Mouse (Mus musculus) right cerebral cortex, postnatal 4 days (tissue): ENCODE results near the gene Sppl3.
A peak's percentile ranks its signal among the peaks of the same experiment; 100 is the strongest.

Experiments
- DNase-seq: peaks from one replicate; pipeline ENCODE4 v3.0.0-alpha.2; 2022

Sppl3 gene

DNA sequence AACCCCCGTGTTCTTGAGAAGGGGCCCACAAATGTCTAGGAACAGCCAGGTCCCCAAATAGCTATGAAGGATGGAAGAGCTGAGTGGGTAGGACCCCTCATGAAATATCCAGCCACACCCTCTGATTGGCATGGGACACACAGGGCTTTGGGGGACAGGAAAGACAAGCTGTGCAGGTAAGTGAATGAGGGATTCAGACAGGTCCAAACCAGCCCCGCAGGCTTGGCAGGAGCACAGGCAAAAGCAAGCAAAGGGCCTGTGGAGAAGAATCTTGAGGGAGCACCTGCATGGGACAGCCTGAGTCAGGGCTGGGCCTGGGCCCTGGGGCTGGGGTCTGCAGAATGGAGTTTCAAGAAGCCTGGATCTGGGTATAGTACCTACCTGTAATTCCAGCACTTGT lies 10.4 kb upstream of the Sppl3 start:
- no peak for DNase-seq

DNA sequence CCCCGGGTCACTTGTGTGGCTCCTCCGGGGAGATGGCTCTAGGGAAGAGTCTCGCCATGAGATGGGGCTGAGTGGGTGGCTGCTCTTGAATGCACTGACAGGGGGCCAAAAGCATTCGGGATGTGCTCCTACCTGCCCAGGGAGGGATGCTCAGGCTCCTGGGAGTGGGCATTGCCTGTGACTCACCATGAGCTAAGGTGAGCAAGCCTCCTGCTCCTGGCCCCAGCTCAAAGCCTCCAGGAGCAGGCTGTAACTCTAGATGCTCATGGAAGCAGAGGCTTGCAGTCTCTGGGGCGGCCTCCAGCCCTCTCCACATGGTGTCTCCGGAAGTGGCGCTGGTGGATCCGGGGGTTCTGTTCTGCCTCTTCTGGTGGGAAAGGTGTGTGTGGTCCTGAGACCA lies 9.5 kb upstream of the Sppl3 start:
- DNase-seq: no peak

DNA sequence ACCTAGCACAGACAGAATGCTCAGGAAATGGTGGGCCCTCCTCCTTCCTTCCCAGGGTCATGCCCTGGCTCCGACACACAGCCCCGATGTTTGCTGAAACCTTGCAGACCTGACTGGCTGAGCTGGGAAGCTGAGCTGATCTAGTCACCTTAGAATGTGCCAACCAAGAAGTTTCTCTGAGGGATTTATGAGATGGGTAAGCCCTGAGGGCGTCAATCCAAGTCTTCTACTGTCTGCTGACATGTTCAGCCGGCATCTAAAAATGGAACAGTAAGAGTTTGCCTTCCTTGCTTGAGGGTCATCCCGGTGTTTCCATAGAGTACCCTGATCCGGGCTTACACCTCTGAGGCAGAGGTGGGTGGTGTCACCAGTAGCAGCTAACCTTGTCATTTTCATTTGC lies 8.2 kb upstream of the Sppl3 start:
- DNase-seq: no peak

DNA sequence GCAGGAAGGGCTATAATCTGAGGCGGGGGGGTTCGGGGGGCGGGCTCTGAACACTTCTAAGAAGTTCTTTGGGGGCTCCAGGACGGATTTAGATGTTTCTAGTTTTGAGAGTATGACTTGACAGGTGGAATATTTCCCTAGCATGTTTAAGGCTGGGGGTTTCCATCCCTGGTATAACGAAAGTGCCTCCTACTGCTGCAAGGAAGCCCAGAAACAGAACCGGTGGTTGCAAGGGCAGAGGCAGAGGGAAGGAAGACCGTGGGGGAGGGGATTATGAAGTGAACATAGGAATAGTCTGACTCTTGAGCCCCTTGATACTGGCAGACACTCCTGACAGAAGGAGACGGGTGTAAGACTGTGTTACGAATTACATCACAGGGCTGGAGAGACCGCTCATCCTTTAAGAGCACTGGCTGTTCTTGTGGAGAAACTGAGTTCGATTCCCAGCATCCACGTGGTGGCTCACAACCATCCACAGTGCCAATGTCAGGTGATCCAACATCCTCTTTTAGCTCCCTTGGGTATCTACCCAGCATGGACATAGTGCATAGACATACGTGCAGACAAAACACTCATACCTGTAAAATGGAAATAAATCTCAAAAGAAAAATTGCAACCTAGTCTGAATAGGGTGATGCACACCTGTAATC lies 7.6 kb upstream of the Sppl3 start:
- DNase-seq: no peak

- DNase-seq: no peak
These were observed 3.2 kb upstream of the Sppl3 start for GRCm38 (mm10) chr5:115007768-115008167.

- no peak for DNase-seq
These were observed 2.6 kb upstream of the Sppl3 start for GRCm38 (mm10) chr5:115008307-115008706.

- DNase-seq: no peak
These were observed 1.8 kb upstream of the Sppl3 start for GRCm38 (mm10) chr5:115009143-115009542.

GRCm38 (mm10) chr5:115009961-115010360 lies 976 bp upstream of the Sppl3 start:
- no peak for DNase-seq

GRCm38 (mm10) chr5:115011217-115011518 lies 231 bp downstream of the Sppl3 start:
- DNase-seq: no peak

DNA sequence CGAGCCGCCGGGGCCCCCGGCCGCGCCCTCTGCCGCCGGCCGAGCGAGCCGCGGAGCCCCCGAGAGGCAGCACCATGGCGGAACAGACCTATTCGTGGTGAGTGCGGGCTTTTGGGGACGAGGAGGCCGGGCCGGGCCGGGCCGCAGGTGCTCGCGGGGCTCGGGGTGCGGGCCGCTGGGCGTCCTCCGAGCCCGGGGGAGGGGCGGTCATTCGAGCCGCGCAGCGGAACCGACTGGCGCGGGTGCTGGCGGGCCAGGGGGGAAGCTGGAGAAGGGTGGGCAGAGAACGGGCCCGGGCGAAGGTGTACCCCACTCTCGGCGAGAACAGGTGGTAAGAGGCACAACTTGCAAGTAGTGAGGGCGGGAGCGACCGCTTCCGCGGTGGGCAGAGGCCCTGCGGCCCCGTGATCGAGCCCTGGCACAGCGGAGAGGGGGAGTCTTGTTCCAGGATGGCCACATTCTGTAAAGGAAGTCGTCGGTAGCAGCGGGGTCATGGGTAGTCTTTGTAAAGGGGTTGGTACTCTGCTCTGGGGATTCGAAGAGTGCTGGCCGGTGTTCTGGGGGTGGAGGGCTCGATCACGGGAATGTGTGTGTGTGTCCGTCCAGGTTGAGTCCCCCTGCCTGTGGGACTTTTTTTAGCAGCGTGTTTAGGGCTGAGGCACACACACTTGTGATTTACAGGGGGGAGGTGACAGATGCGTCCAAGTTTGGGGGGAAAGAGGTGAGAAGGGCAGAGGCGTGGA lies 753 bp downstream of the Sppl3 start:
- peak; percentile 47 for DNase-seq

- no peak for DNase-seq
These were observed 2.5 kb downstream of the Sppl3 start for GRCm38 (mm10) chr5:115013436-115013835.

DNA sequence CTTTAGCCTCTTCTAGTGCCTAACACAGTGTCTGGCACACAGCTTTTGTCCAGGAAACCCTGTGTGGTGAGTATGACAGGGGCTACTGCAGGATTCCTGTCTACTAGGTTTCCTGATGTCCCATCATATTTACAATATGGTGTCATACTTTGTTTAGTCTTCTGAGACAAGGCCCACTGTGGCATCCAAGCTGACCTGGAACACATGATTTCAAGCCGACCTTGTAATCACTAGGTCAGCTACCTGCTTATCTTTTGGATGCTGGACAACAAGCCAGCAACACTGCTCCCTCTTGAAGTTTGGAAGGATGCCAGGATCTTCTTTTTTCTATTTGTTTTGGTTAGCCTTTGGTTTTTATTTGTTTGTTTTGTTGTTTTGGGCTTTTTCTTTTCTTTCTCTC lies 3.6 kb downstream of the Sppl3 start:
- no peak for DNase-seq

- no peak for DNase-seq
These were observed 4.2 kb downstream of the Sppl3 start for GRCm38 (mm10) chr5:115015121-115015520.

DNA sequence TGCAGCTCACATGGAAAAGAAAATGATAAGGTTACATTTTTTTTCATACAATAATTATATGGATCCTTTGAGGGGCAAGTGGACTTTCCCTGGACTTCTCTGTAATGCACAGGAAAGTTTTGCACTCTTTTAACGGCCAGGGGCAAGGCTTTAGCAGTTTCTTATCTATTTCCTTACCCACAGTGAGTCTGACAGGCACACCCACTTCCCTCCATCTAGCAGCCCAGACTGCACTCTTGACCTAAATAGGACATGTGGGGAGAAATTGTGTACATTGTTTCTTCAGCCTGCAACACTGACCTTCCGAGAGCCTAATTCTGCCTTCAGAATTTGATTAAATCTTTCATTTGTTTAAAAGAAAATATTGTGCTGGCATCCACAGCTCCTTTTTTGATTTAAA lies 7.3 kb downstream of the Sppl3 start:
- no peak for DNase-seq

- no peak for DNase-seq
These were observed 7.9 kb downstream of the Sppl3 start for GRCm38 (mm10) chr5:115018813-115019212.

- no peak for DNase-seq
These were observed 11.1 kb downstream of the Sppl3 start for GRCm38 (mm10) chr5:115022021-115022420.

DNA sequence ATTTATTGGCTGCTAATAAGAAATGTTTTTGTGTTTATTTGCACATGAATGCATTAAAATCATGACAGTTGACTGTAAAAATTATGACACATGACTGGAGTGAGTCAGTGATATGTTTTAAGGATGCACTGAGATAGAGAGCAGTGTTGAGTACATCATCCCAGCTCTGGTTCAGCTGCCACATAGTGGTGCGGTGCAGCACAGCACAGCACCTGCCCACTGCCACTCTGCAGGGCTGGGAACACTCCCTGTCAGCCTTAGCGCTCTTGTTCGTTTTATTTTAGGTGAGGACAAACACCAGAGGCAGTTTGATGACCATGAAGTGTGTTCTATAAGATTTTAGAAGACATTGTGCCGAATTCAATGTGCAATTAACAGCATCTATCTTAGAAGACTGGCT lies 15.2 kb downstream of the Sppl3 start:
- no peak for DNase-seq

DNA sequence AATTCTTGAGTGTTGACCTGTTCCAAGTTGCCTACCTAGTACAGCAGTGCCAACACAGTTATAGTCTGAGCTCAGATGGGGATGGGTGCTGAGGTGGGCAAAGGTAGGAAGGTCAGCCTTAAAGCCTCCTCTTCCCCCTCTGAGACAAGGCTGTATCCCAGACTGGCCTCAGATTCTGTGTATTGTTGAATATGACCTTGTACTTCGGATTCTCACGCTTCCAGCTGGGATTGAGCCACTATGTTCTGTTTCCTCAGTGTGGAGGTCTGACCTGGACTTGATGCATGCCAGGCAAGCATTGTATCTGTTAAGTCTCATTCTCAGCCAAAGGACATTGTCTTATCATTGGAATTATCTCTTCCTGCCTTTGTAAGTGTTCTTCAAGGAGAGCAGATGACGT lies 16.2 kb downstream of the Sppl3 start:
- no peak for DNase-seq

GRCm38 (mm10) chr5:115028920-115029319 lies 18.0 kb downstream of the Sppl3 start:
- DNase-seq: no peak

DNA sequence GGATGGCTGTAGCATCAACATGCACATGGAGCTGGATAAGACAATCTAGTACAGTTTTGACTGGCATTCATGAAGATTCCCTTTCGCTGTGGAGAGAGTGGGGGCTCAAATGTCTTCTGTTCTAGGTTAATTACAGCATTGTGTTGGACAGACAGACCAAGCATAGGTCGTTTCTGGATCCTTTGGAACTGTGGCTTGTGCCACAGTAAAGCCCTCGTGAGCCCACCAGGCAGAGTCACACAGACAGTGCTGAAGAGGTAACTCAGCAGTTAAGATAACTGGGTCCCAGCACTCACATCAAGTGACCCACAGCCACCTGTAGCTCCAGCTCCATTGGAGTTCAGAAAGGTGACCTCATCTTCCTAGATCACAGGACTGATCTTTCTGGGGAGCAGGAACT lies 18.6 kb downstream of the Sppl3 start:
- DNase-seq: no peak

GRCm38 (mm10) chr5:115031576-115031975 lies 20.6 kb downstream of the Sppl3 start:
- DNase-seq: no peak

DNA sequence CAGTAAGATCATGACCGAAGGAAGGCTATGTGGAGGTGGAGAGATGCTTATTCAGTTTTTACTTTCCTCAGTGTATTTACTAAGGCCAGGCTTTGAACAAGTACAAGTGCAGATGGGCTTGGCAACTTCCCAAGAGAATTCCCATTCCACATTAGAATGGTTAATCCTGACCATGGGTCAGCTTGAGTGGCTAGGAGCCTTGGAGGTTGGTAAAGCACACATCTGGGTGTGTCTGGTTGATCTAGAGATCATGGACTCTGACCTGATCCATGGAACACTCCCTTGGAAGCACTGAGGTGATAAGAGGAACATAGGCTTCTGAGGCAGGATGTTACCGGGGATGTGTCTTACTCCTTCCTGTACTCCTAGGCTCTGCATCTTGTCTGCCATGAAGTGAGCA lies 21.7 kb downstream of the Sppl3 start:
- DNase-seq: no peak

- no peak for DNase-seq
These were observed 24.3 kb downstream of the Sppl3 start for GRCm38 (mm10) chr5:115035217-115035616.

- no peak for DNase-seq
These were observed 26.2 kb downstream of the Sppl3 start for GRCm38 (mm10) chr5:115037099-115037498.

DNA sequence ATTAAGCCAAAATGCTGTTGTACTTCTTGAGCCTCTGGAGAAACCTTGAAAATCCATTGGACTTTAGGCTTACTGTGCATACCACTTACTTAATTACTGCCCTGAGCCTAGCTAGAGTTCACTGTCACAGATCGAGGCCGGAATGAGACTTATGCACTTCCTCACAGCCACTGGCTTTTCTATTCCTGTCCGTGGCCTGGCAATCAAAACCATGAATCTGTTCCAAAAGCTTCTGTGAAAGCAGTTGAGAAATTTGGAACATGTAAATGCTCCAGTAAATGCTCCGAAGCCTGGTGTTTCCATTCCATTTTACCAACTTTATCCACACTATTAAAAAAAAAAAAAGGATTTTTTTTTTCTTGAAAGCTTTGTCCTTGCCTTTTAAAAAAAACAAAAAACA lies 29.8 kb downstream of the Sppl3 start:
- DNase-seq: no peak
